Mouse (Mus musculus) lung, embryonic 14.5 days (tissue): Measurements from ENCODE around the gene Taf8. TPM values are rescaled to one million over a fixed set of nuclear protein-coding genes. Genes with fewer than 3 reads are reported as not detected.

ENCODE experiments used
- ATAC-seq: fragments of 200-750 bp; cut with Nextera tagmentation; 2 replicates; pipeline ENCODE4 v1.8.0; 2017; ENCODE audit warnings: mild to moderate bottlenecking, moderate TSS enrichment, moderate library complexity; ENCODE audit not compliant: insufficient read depth
- DNase-seq: peaks from one replicate; pipeline ENCODE4 v3.0.0-alpha.2; 2015
- H3K27ac ChIP-seq: fragments of 300-500 bp; sonication (generic); 2 replicates; pipeline ENCODE4 v1.5.1; 2014; ENCODE audit warnings: low read depth, mild to moderate bottlenecking, moderate library complexity
- H3K27me3 ChIP-seq: fragments of 300-500 bp; sonication (generic); 2 replicates; pipeline ENCODE4 v1.6.1; 2014; ENCODE audit warnings: low read length, control low read depth; ENCODE audit not compliant: insufficient read depth
- H3K36me3 ChIP-seq: fragments of 300-500 bp; sonication (generic); 2 replicates; pipeline ENCODE4 v1.6.1; 2014; ENCODE audit warnings: control low read depth; ENCODE audit not compliant: insufficient read depth
- H3K4me1 ChIP-seq: fragments of 300-500 bp; sonication (generic); 2 replicates; pipeline ENCODE4 v1.6.1; 2014; ENCODE audit warnings: antibody characterized with exemption, control low read depth; ENCODE audit not compliant: insufficient read depth
- H3K4me2 ChIP-seq: fragments of 300-500 bp; sonication (generic); 2 replicates; pipeline ENCODE4 v1.6.1; 2014; ENCODE audit warnings: mild to moderate bottlenecking
- H3K4me3 ChIP-seq: fragments of 300-500 bp; sonication (generic); 2 replicates; pipeline ENCODE4 v1.5.1; 2014; ENCODE audit warnings: low read depth, low read length
- H3K9ac ChIP-seq: fragments of 300-500 bp; sonication (generic); 2 replicates; pipeline ENCODE4 v1.6.1; 2014
- H3K9me3 ChIP-seq: fragments of 300-500 bp; sonication (generic); 2 replicates; pipeline ENCODE4 v1.6.1; 2016; ENCODE audit warnings: low read depth, low read length, control low read depth
- CTCF ChIP-seq: IDR thresholded peaks from 2 replicates; pipeline ENCODE4 v1.5.1; 2016; ENCODE audit warnings: antibody characterized with exemption, low read depth
- WGBS: fragments of 180-500 bp; shearing (Covaris S2); extraction: QIAGEN DNeasy Blood & Tissue Kit; methylation state at CpG from one replicate; pipeline ENCODE4 v1.1.7; 2014; 5-methylcytosine and 5-hydroxymethylcytosine counted together
- polyA plus RNA-seq: library from polyadenylated mRNA; unstranded; fragments of >200 nt; fragmentation: Nextera tagmentation; extraction: Ambion mirVana; gene quantifications from 2 replicates; pipeline ENCODE4 v1.2.1, GENCODE M21; 2014

Taf8 gene
- polyA plus RNA-seq, 1 experiment from 2014 or later = 26.8 TPM

DNA sequence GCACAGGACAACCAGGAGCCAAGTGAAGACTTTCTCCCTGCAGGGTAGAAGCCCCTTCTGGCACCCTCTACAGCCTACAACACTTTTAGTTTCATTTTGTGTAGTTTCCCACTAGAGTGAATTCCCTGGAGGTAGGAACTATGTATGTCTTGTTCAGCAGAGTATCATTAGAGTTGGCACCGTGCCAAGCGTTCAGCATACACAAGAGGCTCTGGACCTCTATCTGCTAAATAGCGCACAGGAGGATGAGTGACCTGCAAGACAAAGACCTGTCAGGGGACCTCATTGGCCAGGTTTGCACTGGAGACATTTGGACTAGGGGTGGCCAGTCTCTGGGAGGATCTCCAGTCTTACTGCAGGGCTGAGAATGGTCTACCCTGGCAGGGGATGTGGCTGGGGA lies 16.3 kb downstream of the Taf8 start:
- WGBS = 44% methylated on average over 3 of the region's 3 CpGs
- ATAC-seq (peak; percentile 28; the same call in 1 of the 2 replicates), DNase-seq (peak; percentile 78)
- Histone ChIP-seq H3K27ac (peak overlapping the region; percentile 85), H3K4me1 (no peaks in the 10 kb centered on the region), H3K36me3 (peaks cover 25% of the 10 kb centered on the region), H3K4me3 (no peak overlapping the region), H3K4me2 (0 out of 2 replicates have a peak overlapping the region, but pooled peaks have one; percentile 18), H3K9ac (no peak overlapping the region), H3K27me3 (no peaks in the 10 kb centered on the region), H3K9me3 (no peaks in the 10 kb centered on the region)
- no peak for TF ChIP-seq CTCF

DNA sequence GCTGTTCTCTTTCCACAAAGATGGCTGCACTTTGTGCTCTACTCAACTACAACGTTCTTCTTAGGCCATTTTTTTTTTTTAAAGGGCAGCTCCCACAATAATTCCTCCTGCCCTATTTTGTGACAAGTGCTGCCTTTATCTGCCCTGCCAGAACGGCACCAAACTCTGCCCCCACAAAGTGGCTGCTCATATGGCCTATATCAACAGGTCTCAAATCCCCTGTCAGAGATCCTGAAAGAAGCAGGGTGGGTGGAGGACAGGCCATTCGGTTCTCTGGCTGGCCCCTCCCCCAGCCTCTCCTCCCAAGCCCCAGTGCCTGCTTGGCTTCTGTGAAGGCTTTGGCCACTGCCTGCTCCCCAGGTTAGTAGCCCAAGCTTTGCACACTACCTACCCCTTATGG lies 17.1 kb downstream of the Taf8 start:
- 3% methylated on average over 3 of the region's 3 CpGs for WGBS
- no peaks in the 10 kb centered on the region for H3K27me3 ChIP-seq
- H3K36me3 ChIP-seq = peaks cover 17% of the 10 kb centered on the region
- H3K4me3 ChIP-seq = no peak overlapping the region
- no peaks in the 10 kb centered on the region for H3K4me1 ChIP-seq
- H3K4me2 ChIP-seq = 0 out of 2 replicates have a peak overlapping the region, but pooled peaks have one; percentile 10
- no peak for DNase-seq
- ATAC-seq = no peak
- H3K9me3 ChIP-seq = no peaks in the 10 kb centered on the region
- no peak for TF ChIP-seq CTCF
- H3K27ac ChIP-seq = peak overlapping the region; percentile 85
- no peak overlapping the region for H3K9ac ChIP-seq

DNA sequence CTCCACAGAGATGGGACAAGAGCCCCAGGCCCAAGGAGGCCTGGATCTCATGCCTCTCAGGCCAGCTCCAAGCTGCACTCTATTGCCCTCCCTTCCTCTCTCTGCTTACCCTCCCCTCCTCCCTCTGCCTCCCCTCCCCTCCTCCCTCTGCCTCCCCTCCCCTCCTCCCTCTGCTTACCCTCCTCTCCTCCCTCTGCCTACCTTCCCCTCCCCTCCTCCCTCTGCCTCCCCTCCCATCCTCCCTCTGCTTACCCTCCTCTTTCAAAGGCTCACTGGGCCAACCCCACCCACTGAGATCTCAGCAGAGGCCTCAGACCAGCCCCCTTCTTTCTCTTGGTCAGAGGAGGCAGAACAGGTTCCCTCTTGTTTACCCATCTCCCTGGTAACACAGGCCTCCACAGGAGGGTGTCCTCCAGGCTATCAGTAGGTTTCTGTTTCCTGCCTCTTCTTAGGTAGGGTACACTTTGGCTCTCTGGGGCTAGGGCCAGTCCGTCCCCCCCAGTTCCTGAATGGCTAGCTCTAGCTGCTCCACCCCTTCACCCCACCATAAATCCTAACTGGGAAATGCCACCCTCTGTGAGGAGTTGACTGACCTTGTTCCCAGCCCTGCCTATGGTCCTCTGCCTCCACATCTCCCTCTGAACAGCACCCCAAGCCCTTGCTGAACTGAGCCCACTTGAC lies 17.7 kb downstream of the Taf8 start:
- no peak for TF ChIP-seq CTCF
- Histone ChIP-seq H3K36me3 (peaks cover 11% of the 10 kb centered on the region), H3K4me3 (no peak overlapping the region), H3K4me2 (0 out of 2 replicates have a peak overlapping the region, but pooled peaks have one; percentile 10), H3K27me3 (no peaks in the 10 kb centered on the region), H3K27ac (peak overlapping the region; percentile 85), H3K9ac (no peak overlapping the region), H3K9me3 (no peaks in the 10 kb centered on the region), H3K4me1 (no peaks in the 10 kb centered on the region)
- 30% methylated on average over 1 of the region's 1 CpGs for WGBS
- ATAC-seq (peak; percentile 85), DNase-seq (peak; percentile 65)

DNA sequence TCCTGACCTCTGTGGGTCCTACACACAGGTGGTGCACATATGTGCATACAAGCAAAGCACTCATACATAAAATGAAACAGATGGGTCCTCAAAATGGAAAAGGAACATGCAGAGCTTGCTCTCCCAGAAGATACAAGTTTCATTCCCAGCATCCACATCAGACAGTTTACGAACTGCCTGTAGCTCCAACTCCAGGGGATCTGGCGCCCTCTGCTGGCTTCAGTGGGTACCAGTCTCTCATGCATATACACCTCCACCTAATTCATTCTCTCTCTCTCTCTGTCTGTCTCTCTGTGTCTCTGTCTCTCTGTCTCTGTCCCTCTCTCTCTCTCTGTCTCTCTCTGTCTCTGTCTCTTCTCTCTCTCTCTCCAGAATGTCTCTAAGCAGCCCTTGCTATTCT lies 19.7 kb downstream of the Taf8 start:
- H3K27me3 ChIP-seq = no peaks in the 10 kb centered on the region
- H3K9me3 ChIP-seq = no peaks in the 10 kb centered on the region
- DNase-seq (peak; percentile 85), ATAC-seq (no peak)
- TF ChIP-seq CTCF = peak; percentile 84
- no peaks in the 10 kb centered on the region for H3K4me1 ChIP-seq
- no peak overlapping the region for H3K27ac ChIP-seq
- 43% methylated on average over 2 of the region's 2 CpGs for WGBS
- H3K9ac ChIP-seq = no peak overlapping the region
- H3K4me3 ChIP-seq = no peak overlapping the region
- no peaks in the 10 kb centered on the region for H3K36me3 ChIP-seq
- no peak overlapping the region for H3K4me2 ChIP-seq

DNA sequence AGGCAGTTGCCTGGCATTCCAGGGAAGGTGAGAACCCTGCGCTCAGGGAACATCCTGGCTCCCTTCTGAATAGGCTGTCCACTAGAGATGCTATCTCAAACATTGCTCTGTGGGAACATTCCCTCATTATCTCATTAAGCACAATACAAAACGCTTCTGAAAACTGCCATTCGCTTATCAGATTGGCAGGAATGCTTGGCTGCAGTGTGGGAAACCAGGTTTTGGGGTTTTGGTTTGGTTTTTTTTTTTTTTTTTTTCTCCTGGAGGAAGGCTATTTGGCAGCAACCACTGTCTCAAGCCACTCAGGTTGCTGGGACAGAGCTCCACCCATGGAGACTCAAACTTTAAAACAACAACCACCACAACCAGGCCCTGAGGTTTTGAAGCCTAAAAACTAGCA lies 22.2 kb downstream of the Taf8 start:
- Histone ChIP-seq H3K4me3 (no peak overlapping the region), H3K4me1 (no peaks in the 10 kb centered on the region), H3K4me2 (no peak overlapping the region), H3K9ac (no peak overlapping the region), H3K27ac (no peak overlapping the region), H3K36me3 (no peaks in the 10 kb centered on the region), H3K9me3 (no peaks in the 10 kb centered on the region), H3K27me3 (no peaks in the 10 kb centered on the region)
- WGBS = 34% methylated on average over 3 of the region's 3 CpGs
- ATAC-seq = no peak
- TF ChIP-seq CTCF = no peak
- no peak for DNase-seq

DNA sequence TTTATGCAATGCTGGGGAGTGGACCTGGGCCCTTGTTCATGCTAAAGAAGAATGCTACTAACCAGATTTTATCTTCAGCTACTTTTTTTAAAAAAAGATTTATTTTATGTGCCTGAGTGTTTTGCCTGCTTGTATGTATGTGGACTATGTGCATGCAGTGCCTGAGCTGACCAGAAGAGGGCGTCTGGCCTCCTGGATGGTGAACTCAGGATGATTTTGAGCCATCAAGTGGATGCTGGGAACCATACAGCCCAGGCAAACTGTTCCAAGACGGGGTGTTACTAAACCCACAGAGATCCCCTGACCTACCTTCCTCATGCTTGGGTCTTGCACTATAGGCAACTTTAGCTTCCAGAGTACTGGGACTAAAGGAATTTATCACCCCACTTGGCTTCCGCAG lies 26.4 kb downstream of the Taf8 start:
- Histone ChIP-seq H3K27ac (no peak overlapping the region), H3K4me1 (no peaks in the 10 kb centered on the region), H3K9ac (no peak overlapping the region), H3K27me3 (no peaks in the 10 kb centered on the region), H3K4me2 (no peak overlapping the region), H3K36me3 (peaks cover 3% of the 10 kb centered on the region; the same call in 1 of the 2 replicates), H3K4me3 (no peak overlapping the region), H3K9me3 (no peaks in the 10 kb centered on the region)
- no peak for ATAC-seq
- peak; percentile 57 for TF ChIP-seq CTCF
- 65% methylated on average over 3 of the region's 3 CpGs for WGBS
- DNase-seq = peak; percentile 25

DNA sequence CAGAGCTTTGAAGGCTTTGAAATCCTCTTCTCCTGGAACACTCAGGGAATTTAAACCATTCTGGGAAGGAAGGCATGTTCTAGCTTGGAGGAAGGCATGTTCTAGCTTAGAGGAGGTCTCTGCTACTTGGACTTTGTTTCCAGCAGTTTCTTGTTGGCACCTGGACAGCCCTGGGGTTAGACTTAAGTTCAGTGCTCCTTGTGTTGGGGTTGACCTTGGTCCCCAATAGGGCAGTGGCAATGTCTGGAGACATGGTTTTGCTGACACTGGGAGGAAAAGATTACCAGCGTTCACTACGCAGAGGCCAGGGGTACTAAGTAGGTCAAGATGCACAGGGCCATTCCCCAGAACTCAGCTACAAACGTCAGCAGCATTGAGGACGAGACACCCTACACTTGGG lies 26.9 kb downstream of the Taf8 start:
- ATAC-seq = no peak
- peaks cover 4% of the 10 kb centered on the region; the same call in 1 of the 2 replicates for H3K36me3 ChIP-seq
- DNase-seq = no peak
- 73% methylated on average over 4 of the region's 4 CpGs for WGBS
- TF ChIP-seq CTCF = no peak
- H3K27ac ChIP-seq = no peak overlapping the region
- 0 out of 2 replicates have a peak, but pooled peaks cover 2% of the 10 kb centered on the region for H3K4me1 ChIP-seq
- H3K27me3 ChIP-seq = no peaks in the 10 kb centered on the region
- no peak overlapping the region for H3K9ac ChIP-seq
- H3K4me2 ChIP-seq = no peak overlapping the region
- H3K9me3 ChIP-seq = no peaks in the 10 kb centered on the region
- no peak overlapping the region for H3K4me3 ChIP-seq
